In genomic region chr3:115957223-115957622, GRCm38 (mm10) we compare ENCODE assay signal across 22 mouse cellular contexts.
"Had no signal": no experiment of that assay in that cellular context is flagged by ENCODE, and none has a peak within 500 bp of the region (broad histone marks: within the 10 kb centered on the region; RNA-seq: fewer than 3 reads in every experiment).

No protein-coding gene starts in this region.

- H3K4me1 ChIP-seq: heart, embryonic 12.5 days; hindbrain, embryonic 13.5 days; hindbrain, embryonic 15.5 days; intestine, embryonic 15.5 days; liver, embryonic 13.5 days had no signal

- DNase-seq: gastrocnemius, postnatal 14 days; gastrocnemius, postnatal 36 days; heart, adult 18-20 months; heart, postnatal 10 days; heart, postnatal 36 days; kidney, adult 18-20 months; kidney, adult 8-10 months; kidney, postnatal 10 days; kidney, postnatal 25 days; kidney, postnatal 4 days; liver; liver, embryonic 13.5 days had no signal

- H3K4me3 ChIP-seq: heart, embryonic 12.5 days; hindbrain, embryonic 13.5 days; hindbrain, embryonic 15.5 days; intestine, embryonic 15.5 days; layer of hippocampus, adult 2 months; left cerebral cortex, adult 2 months; limb, embryonic 10.5 days; limb, embryonic 12.5 days; liver, embryonic 13.5 days had no signal

- H3K27ac ChIP-seq: hindbrain, embryonic 13.5 days; hindbrain, embryonic 15.5 days; hindbrain, postnatal 0 days; intestine, embryonic 15.5 days; layer of hippocampus, adult 2 months; left cerebral cortex, adult 2 months; limb, embryonic 10.5 days; limb, embryonic 12.5 days; liver, embryonic 13.5 days had no signal

- H3K27me3 ChIP-seq: heart, embryonic 12.5 days; hindbrain, embryonic 13.5 days; hindbrain, embryonic 15.5 days; intestine, embryonic 15.5 days; limb, embryonic 12.5 days; liver, embryonic 13.5 days had no signal

- H3K9me3 ChIP-seq: heart, embryonic 12.5 days; hindbrain, embryonic 13.5 days; hindbrain, embryonic 15.5 days; intestine, embryonic 15.5 days; limb, embryonic 10.5 days; limb, embryonic 12.5 days; liver, embryonic 13.5 days had no signal

- H3K9ac ChIP-seq: heart, embryonic 12.5 days; hindbrain, embryonic 13.5 days; hindbrain, embryonic 15.5 days; intestine, embryonic 15.5 days; limb, embryonic 12.5 days; liver, embryonic 13.5 days had no signal

- ATAC-seq: hindbrain, postnatal 0 days; intestine, embryonic 15.5 days; intestine, postnatal 0 days had no signal
